ENCODE assay signal across 5 mouse cellular contexts in the genomic region with DNA sequence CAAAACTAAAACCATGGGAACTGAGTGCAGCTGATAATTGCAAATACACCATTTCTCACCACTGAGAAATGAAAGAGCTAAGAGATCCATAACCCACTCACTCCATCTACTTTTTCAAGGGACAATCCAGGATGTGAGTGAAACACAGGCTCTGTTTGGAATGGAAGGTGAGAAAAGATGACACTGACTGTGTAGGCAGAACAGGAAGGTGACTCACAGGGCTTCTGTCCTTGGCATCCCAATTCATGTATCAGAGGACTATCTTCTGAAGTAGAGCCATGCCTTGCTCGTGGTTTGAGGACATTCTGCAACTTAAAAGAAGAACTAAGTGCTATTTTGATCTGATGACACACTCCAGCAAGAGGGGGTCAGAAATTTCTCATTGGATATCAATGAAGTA.
"Had no signal": no experiment of that assay in that cellular context is flagged by ENCODE, and none has a peak within 500 bp of the region (broad histone marks: within the 10 kb centered on the region; RNA-seq: fewer than 3 reads in every experiment).

No protein-coding gene starts in this region.

- DNase-seq: kidney, adult 8-10 months; kidney, postnatal 25 days; lung, adult 2 months; lung, postnatal 36 days; thymus, postnatal 4 days had no signal
